Mouse (Mus musculus) liver, adult (tissue): ENCODE results near the gene Nfia.

Source experiments
- GATA4 ChIP-seq: IDR thresholded peaks from 2 replicates; pipeline ENCODE4 v1.6.1; 2014; ENCODE audit warnings: mild to moderate bottlenecking, low read length; ENCODE audit not compliant: insufficient replicate concordance

Gene Nfia

DNA sequence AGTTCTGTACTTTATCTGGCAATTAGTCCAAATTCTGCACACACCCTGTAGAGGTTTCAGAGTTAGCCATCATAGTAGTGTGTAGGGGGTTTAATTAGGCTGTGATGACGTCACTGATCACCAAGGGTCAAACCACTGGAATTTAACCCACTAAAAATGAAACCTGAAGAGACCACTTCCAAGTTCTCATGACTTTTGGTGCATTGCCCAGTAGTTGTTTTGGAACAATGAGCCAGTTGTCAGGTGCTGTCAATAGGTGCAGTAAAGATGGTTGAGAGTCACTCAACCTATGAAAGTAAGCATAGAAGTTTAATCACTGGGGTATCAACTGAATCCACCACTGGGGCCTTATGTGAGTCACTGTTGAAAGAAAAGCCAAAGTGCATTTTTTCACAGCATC is 191.4 kb downstream of the Nfia start:
- TF ChIP-seq GATA4: no peak

DNA sequence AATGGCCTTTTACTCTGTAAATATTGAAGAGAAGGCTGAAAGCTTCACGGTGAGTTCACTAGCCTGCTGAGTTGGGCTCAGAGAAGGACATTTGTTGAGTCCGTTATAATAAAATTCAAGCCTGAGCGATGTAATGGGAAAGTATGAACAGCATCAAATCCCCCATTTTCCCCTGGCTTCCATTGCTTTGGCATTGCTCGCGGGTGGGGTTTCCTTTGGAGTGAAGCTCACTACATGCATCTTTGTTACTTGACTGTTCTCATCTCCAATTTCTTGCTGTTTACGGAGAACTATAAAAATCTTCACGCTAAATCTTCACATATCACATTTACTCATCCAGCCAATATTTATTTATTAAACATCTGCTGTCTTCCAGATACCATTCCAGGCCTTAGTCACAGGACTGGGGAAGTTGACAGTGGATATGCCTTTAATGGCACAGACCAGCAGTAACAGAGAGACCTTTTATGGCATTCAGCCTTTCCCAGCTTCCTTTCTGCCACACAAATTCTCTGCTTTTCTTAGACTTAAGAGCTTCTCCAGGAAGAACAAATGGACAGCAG is 196.3 kb downstream of the Nfia start:
- TF ChIP-seq GATA4: no peak

DNA sequence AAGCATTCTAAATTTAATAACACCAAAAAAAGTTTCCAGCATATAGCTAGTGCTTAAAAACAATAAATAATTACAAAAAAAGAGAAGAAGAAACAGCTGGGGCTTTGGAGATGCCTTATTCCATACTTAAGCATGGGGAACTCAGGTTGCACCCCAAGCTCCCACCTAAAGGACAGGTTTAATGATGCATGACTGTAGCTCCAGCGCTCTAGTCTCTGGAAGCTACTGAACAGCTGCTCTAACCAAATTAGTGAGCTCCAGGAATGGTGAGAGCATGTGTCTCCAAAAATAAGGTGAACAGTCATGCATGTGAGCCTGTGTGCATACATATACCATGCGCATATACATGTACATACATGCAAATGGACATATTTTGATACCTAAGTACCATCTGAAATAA is 200.5 kb downstream of the Nfia start:
- TF ChIP-seq GATA4: no peak

DNA sequence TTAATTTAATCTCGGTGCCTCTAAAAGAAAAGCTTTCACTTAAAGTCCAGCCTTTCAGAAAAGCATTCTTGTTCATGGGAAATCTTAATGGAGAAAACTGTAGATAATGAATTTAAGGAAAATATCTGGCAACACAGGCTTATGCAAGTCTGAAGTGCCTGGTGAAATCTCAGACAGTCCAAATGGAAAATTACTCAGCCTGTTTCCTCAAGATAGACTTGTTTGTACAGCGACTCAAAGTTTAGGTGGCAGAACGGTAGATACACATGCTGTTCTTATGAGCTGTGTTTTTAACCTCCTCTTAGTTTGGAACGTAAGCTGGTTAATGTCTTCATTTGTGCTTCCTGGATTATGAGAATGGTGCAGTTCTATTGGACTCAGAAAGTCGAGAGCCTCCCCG is 201.5 kb downstream of the Nfia start:
- no peak for TF ChIP-seq GATA4

- no peak for TF ChIP-seq GATA4
Measured at GRCm38 (mm10) chr4:97976891-97977290, 204.4 kb downstream of the Nfia start.

DNA sequence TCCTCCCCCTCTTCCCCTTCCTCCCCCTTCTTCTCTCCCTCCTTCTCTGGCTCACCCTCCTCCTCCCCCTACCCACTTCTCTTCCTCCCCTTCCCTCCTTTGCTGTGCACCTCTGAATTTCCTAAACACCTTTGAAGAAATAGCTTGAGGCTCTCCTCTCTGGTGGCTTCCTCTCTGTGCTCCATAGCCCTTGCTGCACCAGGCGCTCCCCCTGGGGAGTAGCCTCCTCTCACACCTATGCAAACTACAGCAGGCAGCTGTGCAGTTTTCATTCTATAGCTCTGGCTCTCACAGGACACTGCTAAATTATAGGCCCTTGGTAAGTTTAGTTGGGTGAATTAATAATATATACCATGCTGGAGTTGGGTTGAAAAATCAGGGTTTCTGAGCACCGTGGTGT is 211.8 kb downstream of the Nfia start:
- TF ChIP-seq GATA4: no peak

GRCm38 (mm10) chr4:97986056-97986734 is 213.7 kb downstream of the Nfia start:
- no peak for TF ChIP-seq GATA4

DNA sequence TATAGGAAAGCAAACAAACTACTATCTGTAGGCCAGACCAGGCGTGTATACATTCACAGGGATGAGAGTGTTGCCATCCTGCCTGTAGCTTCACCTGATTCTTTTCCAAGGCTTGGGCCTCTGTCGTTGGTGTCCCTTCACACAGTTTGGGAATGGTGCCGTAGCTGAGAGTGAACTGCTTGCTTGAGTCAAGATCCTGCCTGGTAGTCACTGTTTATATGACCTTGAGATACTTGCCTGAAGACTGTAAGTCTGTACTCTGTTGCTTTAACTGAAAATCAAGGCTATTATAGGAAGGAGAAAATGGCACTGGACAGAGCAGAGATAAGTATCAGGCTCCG is 214.2 kb downstream of the Nfia start:
- TF ChIP-seq GATA4: no peak

DNA sequence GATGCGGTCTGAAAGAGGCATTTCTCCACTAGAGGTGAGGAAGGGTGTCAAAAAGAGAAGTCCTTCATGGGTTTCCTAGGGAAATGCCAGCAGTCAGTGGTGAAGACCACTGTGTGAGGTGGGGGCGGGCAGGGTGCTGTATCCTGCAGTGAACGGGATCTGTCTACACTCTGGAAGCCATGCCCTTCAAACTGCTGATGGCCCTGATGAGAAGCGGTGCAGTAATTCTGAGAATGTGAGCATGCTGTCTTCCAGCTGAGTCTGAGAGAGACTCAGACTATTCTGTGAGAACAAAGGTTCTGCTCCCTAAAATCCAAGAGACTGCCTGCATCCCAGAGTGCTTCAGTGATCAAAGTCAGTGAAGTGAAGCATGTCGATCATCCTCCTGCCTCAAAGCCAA is 216.2 kb downstream of the Nfia start:
- no peak for TF ChIP-seq GATA4

DNA sequence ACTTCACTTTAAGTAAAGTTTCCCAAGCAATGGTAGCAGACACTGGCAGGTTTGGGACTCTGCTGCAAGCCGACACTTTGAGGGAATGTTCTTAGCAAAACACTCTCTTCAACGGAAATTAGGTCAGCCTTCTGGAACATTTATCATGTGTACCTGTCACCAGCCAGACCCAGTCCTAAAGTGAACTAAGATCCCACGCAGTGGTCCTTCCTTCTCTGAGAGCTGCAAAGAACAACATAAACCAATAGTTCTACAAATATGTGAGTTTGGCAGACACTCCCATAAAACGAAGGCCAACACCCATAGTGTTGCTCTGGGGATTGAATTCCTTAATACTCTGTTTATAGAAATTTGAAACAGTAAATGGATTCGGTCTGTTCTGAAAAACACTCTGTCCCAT is 217.9 kb downstream of the Nfia start:
- TF ChIP-seq GATA4: no peak

GRCm38 (mm10) chr4:97991395-97991794 is 218.9 kb downstream of the Nfia start:
- no peak for TF ChIP-seq GATA4

GRCm38 (mm10) chr4:97991880-97992279 is 219.3 kb downstream of the Nfia start:
- TF ChIP-seq GATA4: peak; percentile 66; the same call in 1 of the 2 replicates

- no peak for TF ChIP-seq GATA4
Measured at GRCm38 (mm10) chr4:97995911-97996712, 223.6 kb downstream of the Nfia start.

DNA sequence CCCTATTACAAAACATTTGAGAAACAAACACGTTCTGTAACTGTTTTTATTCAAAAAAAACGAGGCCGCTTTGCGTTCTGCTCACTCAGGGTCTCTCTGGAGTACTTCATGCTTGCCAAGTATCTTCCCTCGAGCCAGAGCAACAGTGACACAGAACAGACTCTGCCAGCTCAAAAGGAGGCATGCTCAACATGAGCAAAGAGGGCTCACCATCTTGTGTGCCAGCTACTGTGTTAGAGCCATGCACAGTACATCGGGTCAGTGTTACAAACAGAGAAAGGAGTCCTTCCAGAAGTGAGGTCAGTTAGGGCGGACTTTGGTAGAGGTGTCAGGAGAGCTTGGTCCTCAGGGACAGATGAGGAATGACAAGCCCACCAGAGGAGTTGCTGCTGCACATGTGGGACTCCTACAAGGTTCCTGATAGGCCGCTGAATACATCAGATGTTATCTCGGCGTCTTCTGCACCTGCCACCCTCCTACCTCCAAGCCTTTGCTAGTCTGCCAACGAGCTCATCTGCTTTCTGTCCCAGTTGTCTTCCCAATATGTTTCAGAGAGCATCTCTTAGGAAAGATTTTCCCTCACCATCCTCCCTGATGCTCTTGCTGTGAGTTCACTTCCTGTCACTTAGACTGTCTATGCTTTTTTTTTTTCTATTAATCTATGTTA is 224.8 kb downstream of the Nfia start:
- no peak for TF ChIP-seq GATA4

- no peak; the same call in 1 of the 2 replicates for TF ChIP-seq GATA4
Measured at GRCm38 (mm10) chr4:98002206-98002605, 229.7 kb downstream of the Nfia start.

- TF ChIP-seq GATA4: no peak
Measured at GRCm38 (mm10) chr4:98003323-98004107, 231.0 kb downstream of the Nfia start.
